Comparison of ENCODE assay signal across 8 mouse cellular contexts in the genomic region with DNA sequence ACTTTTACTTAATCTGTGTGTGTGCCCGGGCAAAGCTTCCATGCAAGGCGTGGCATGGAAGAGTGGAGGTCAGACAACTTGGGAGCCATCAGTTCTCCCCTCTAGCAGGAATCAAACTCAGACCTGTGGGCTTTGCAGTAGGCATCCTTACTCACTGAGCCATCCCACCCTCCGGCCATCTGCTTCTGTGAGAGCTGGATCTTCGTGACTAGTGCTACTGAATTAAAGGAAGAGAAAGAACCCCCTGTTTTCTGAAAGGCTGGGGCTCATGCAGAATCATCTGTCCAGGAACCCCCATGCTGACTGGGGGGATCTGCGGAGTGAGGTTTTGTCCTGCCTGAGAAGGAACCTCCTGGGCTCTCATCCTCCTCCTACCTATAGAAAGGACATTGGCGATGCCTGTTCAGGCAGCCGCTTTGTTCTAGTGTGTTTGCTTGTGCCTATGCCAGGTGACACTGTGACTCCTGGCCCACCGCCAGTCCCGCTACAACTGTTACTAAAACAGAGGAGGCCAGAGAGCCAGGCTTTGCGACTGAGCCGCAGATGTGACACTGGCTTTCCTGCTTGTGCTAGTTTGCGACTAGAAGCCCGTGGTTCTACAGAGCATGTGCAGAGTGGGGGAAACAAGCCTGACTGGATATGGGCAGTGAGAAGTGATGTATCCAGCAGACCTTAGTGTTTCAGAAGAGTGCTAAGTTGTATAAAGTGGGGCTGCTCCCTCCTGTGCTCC.
DNase-seq lines count a peak whose midpoint lies in the region; ATAC-seq and TF ChIP-seq lines count a peak whose summit lies in the region.

No protein-coding gene starts in this region.

- H3K4me2 ChIP-seq in neural tube, embryonic 11.5 days (ENCODE audit: low read depth): no peak overlapping the region

- 0 out of 2 replicates have a peak overlapping the region, but pooled peaks have one; percentile 30 for H3K27ac ChIP-seq in neural tube, embryonic 11.5 days (ENCODE audit: low read depth, low read length)
- H3K27ac ChIP-seq in kidney, adult 2 months (ENCODE audit: insufficient read depth, low read depth, low read length): no peak overlapping the region

- TF ChIP-seq CTCF in kidney, adult 2 months (conservative IDR thresholded peaks at IDR 0.05; ENCODE audit: insufficient read depth, insufficient read length, low read depth, low read length): no peak

- H3K9ac ChIP-seq in neural tube, embryonic 11.5 days (ENCODE audit: low read length): no peak overlapping the region

- intact Hi-C loops in gastrocnemius, postnatal 36 days (cut with DNase I): no loop called here

- no peaks in the 10 kb centered on the region for H3K27me3 ChIP-seq in neural tube, embryonic 11.5 days (ENCODE audit: control insufficient read depth, insufficient read depth, low read length)
- no peaks in the 10 kb centered on the region for H3K27me3 ChIP-seq in kidney, adult 2 months (replicated peaks; ENCODE audit: control insufficient read depth, insufficient read depth, low read length)

- H3K4me1 ChIP-seq in neural tube, embryonic 11.5 days (ENCODE audit: control insufficient read depth, insufficient read depth, low read length): peaks cover 2% of the 10 kb centered on the region; the same call in 1 of the 2 replicates
- H3K4me1 ChIP-seq in kidney, adult 2 months (ENCODE audit: control insufficient read depth, insufficient read depth, low read length): no peaks in the 10 kb centered on the region

- H3K9me3 ChIP-seq in neural tube, embryonic 11.5 days (ENCODE audit: control insufficient read depth, low read length): no peaks in the 10 kb centered on the region

- WGBS in neural tube, embryonic 11.5 days: 86% methylated on average over 13 of the region's 13 CpGs
- WGBS in kidney, adult 2 months: 59% methylated on average over 13 of the region's 13 CpGs

- no peaks in the 10 kb centered on the region for H3K36me3 ChIP-seq in neural tube, embryonic 11.5 days (ENCODE audit: control insufficient read depth, insufficient read depth, low read length)
- no peaks in the 10 kb centered on the region for H3K36me3 ChIP-seq in kidney, adult 2 months (ENCODE audit: control insufficient read depth, insufficient read depth, low read length)

- H3K4me3 ChIP-seq in neural tube, embryonic 11.5 days (ENCODE audit: low read depth, low read length): no peak overlapping the region
- no peak overlapping the region for H3K4me3 ChIP-seq in kidney, adult 2 months (ENCODE audit: insufficient read depth, low read depth, low read length)

- no peak for ATAC-seq in neural tube, embryonic 11.5 days (ENCODE audit: insufficient read depth, low FRiP score, low TSS enrichment)
- ATAC-seq in megakaryocyte-erythroid progenitor cell, adult 5-6 weeks (replicated peaks; ENCODE audit: low FRiP score, low TSS enrichment, poor library complexity, severe bottlenecking): no peak

- no peak for TF ChIP-seq POLR2A in kidney, adult 2 months (IDR thresholded peaks at IDR 0.05; ENCODE audit: low read depth, low read length)

- DNase-seq in neural tube, embryonic 11.5 days (ENCODE audit: low spot score): no peak
- no peak for DNase-seq in neural tube, embryonic 10.5 days (ENCODE audit: extremely low spot score, low spot score)
- DNase-seq in cerebellum, adult 11 months: peak; percentile 69
- peak; percentile 47 to 62 for DNase-seq in gastrocnemius, postnatal 36 days
- DNase-seq in kidney, adult 2 months: peak; percentile 82
- DNase-seq in lung, postnatal 14 days: peak; percentile 76
- peak; percentile 85 for DNase-seq in testis, postnatal 10 days (ENCODE audit: low spot score)

Comparison
In these comparisons a context has a peak if more than half of its experiments do, and no peak if none do; other contexts are left out.
1. DNase-seq: peak in cerebellum, adult 11 months (single experiment), gastrocnemius, postnatal 36 days (2 of 2), kidney, adult 2 months (single experiment), lung, postnatal 14 days (single experiment) and testis, postnatal 10 days (single experiment); none in neural tube, embryonic 11.5 days (single experiment) and neural tube, embryonic 10.5 days (single experiment).